Comparison of ENCODE assay signal across 9 mouse cellular contexts in genomic region chr6:122341038-122341810, GRCm38 (mm10). TPM values are rescaled to one million over a fixed set of nuclear protein-coding genes. Genes with fewer than 3 reads are reported as not detected.
DNase-seq lines count a peak whose midpoint lies in the region; ATAC-seq and TF ChIP-seq lines count a peak whose summit lies in the region.
"Had no signal": no experiment of that assay in that cellular context is flagged by ENCODE, and none has a peak within 500 bp of the region (broad histone marks: within the 10 kb centered on the region; RNA-seq: fewer than 3 reads in every experiment).

No protein-coding gene starts in this region.

- no peak overlapping the region for H3K9ac ChIP-seq in intestine, embryonic 14.5 days (ENCODE audit: low read length)
- H3K9ac ChIP-seq in intestine, embryonic 15.5 days = no peak overlapping the region
- no peak overlapping the region for H3K9ac ChIP-seq in embryonic facial prominence, embryonic 13.5 days
- H3K9ac ChIP-seq in kidney, postnatal 0 days (ENCODE audit: low read depth, low read length) = no peak overlapping the region
- H3K9ac ChIP-seq in liver, embryonic 11.5 days (ENCODE audit: low read depth, low read length) = no peak overlapping the region

- H3K36me3 ChIP-seq in intestine, embryonic 14.5 days (ENCODE audit: control insufficient read depth, insufficient read depth, low read length) = peaks cover 7% of the 10 kb centered on the region
- H3K36me3 ChIP-seq in intestine, embryonic 15.5 days = no peaks in the 10 kb centered on the region
- H3K36me3 ChIP-seq in embryonic facial prominence, embryonic 13.5 days = peaks cover 5% of the 10 kb centered on the region
- H3K36me3 ChIP-seq in kidney, postnatal 0 days (ENCODE audit: insufficient read depth, low read length) = no peaks in the 10 kb centered on the region
- no peaks in the 10 kb centered on the region for H3K36me3 ChIP-seq in myocyte (ENCODE audit: control insufficient read depth, insufficient read depth)
- no peaks in the 10 kb centered on the region for H3K36me3 ChIP-seq in liver, embryonic 11.5 days (ENCODE audit: control insufficient read depth, insufficient read depth, low read length)

- 42% methylated on average over 7 of the region's 7 CpGs for WGBS in intestine, embryonic 14.5 days
- WGBS in intestine, embryonic 15.5 days = 43% methylated on average over 7 of the region's 7 CpGs
- 40% methylated on average over 7 of the region's 7 CpGs for WGBS in embryonic facial prominence, embryonic 13.5 days
- WGBS in kidney, postnatal 0 days = 43% methylated on average over 7 of the region's 7 CpGs
- 63% methylated on average over 7 of the region's 7 CpGs for WGBS in liver, embryonic 11.5 days

- no peak overlapping the region for H3K4me3 ChIP-seq in intestine, embryonic 14.5 days (ENCODE audit: low read depth, low read length)
- H3K4me3 ChIP-seq in intestine, embryonic 15.5 days (replicated peaks) = no peak overlapping the region
- H3K4me3 ChIP-seq in embryonic facial prominence, embryonic 13.5 days = no peak overlapping the region
- no peak overlapping the region for H3K4me3 ChIP-seq in kidney, postnatal 0 days (replicated peaks; ENCODE audit: low read depth, low read length)
- H3K4me3 ChIP-seq in myocyte = peak overlapping the region; percentile 42
- H3K4me3 ChIP-seq in liver, embryonic 11.5 days (ENCODE audit: low read depth, low read length) = no peak overlapping the region

- H3ac ChIP-seq in myocyte (ENCODE audit: control insufficient read depth, insufficient read length) = no peak overlapping the region

- H3K27me3 ChIP-seq in intestine, embryonic 14.5 days (replicated peaks; ENCODE audit: control insufficient read depth, insufficient read depth, low read length) = no peaks in the 10 kb centered on the region
- H3K27me3 ChIP-seq in intestine, embryonic 15.5 days (replicated peaks) = no peaks in the 10 kb centered on the region
- no peaks in the 10 kb centered on the region for H3K27me3 ChIP-seq in embryonic facial prominence, embryonic 13.5 days
- no peaks in the 10 kb centered on the region for H3K27me3 ChIP-seq in kidney, postnatal 0 days (ENCODE audit: insufficient read depth, low read length)
- no peaks in the 10 kb centered on the region for H3K27me3 ChIP-seq in myocyte (ENCODE audit: control insufficient read depth, insufficient read depth, insufficient read length)
- no peaks in the 10 kb centered on the region for H3K27me3 ChIP-seq in liver, embryonic 11.5 days (replicated peaks; ENCODE audit: control insufficient read depth, insufficient read depth, low read length)

- DNase-seq in intestine, embryonic 14.5 days (ENCODE audit: low spot score) = no peak
- DNase-seq in kidney, postnatal 0 days (ENCODE audit: low spot score) = peak; percentile 22
- no peak for DNase-seq in liver, embryonic 11.5 days (ENCODE audit: low spot score)
- DNase-seq in T-cell, adult 2 months (ENCODE audit: low spot score) = no peak
- DNase-seq in ovary, postnatal 10 days (ENCODE audit: low spot score) = no peak

- no peaks in the 10 kb centered on the region for H3K79me2 ChIP-seq in myocyte (ENCODE audit: control insufficient read depth, insufficient read depth)

- no peak overlapping the region; the same call in 1 of the 2 replicates for H3K27ac ChIP-seq in intestine, embryonic 14.5 days (ENCODE audit: low read depth)
- no peak overlapping the region for H3K27ac ChIP-seq in intestine, embryonic 15.5 days
- H3K27ac ChIP-seq in embryonic facial prominence, embryonic 13.5 days = peak overlapping the region; percentile 98; the same call in 1 of the 2 replicates
- H3K27ac ChIP-seq in kidney, postnatal 0 days = peak overlapping the region; percentile 90; the same call in 1 of the 2 replicates
- H3K27ac ChIP-seq in liver, embryonic 11.5 days (ENCODE audit: low read depth, low read length) = no peak overlapping the region

- H3K4me1 ChIP-seq in intestine, embryonic 14.5 days (replicated peaks; ENCODE audit: control insufficient read depth, insufficient read depth, low read length) = peaks cover 12% of the 10 kb centered on the region
- peaks cover 2% of the 10 kb centered on the region; the same call in 1 of the 2 replicates for H3K4me1 ChIP-seq in intestine, embryonic 15.5 days (replicated peaks)
- peaks cover 22% of the 10 kb centered on the region for H3K4me1 ChIP-seq in embryonic facial prominence, embryonic 13.5 days
- H3K4me1 ChIP-seq in kidney, postnatal 0 days (replicated peaks; ENCODE audit: insufficient read depth, low read length) = peaks cover 20% of the 10 kb centered on the region
- H3K4me1 ChIP-seq in liver, embryonic 11.5 days (replicated peaks; ENCODE audit: control insufficient read depth, insufficient read depth, low read length) = peaks cover 26% of the 10 kb centered on the region

- ATAC-seq in intestine, embryonic 14.5 days (replicated peaks; ENCODE audit: low FRiP score, low TSS enrichment, low read depth) = no peak
- no peak for ATAC-seq in intestine, embryonic 15.5 days
- no peak for ATAC-seq in embryonic facial prominence, embryonic 13.5 days (ENCODE audit: insufficient number of reproducible peaks, insufficient read depth, low FRiP score, low TSS enrichment, low read depth)
- no peak for ATAC-seq in kidney, postnatal 0 days (replicated peaks; ENCODE audit: low FRiP score, low read depth)
- ATAC-seq in liver, embryonic 11.5 days (replicated peaks; ENCODE audit: low FRiP score) = no peak

- no peak for TF ChIP-seq POLR2A in myocyte (IDR thresholded peaks at IDR 0.05; ENCODE audit: insufficient read length, low read depth)

- no peaks in the 10 kb centered on the region for H3K9me3 ChIP-seq in intestine, embryonic 14.5 days (ENCODE audit: control insufficient read depth, low read length)
- no peaks in the 10 kb centered on the region for H3K9me3 ChIP-seq in intestine, embryonic 15.5 days
- H3K9me3 ChIP-seq in embryonic facial prominence, embryonic 13.5 days = no peaks in the 10 kb centered on the region
- no peaks in the 10 kb centered on the region for H3K9me3 ChIP-seq in kidney, postnatal 0 days (replicated peaks; ENCODE audit: low read length)
- no peaks in the 10 kb centered on the region for H3K9me3 ChIP-seq in liver, embryonic 11.5 days (ENCODE audit: control insufficient read depth, low read length)
- H3K9me3 ChIP-seq: G1E had no signal

- TF ChIP-seq CTCF in kidney, postnatal 0 days (IDR thresholded peaks at IDR 0.05; ENCODE audit: low read depth) = no peak

- peak overlapping the region; percentile 64 for H3K4me2 ChIP-seq in intestine, embryonic 14.5 days (ENCODE audit: low read length)
- no peak overlapping the region for H3K4me2 ChIP-seq in intestine, embryonic 15.5 days (replicated peaks)
- peak overlapping the region; percentile 64 for H3K4me2 ChIP-seq in embryonic facial prominence, embryonic 13.5 days
- H3K4me2 ChIP-seq in kidney, postnatal 0 days (ENCODE audit: low read length) = peak overlapping the region; percentile 76
- peak overlapping the region; percentile 93 for H3K4me2 ChIP-seq in myocyte (ENCODE audit: low read depth)
- H3K4me2 ChIP-seq in liver, embryonic 11.5 days = no peak overlapping the region; the same call in 1 of the 2 replicates

TF ChIP-seq in myocyte, 11 proteins besides CTCF, POLR2A, EP300 and RAD21:
- TF ChIP-seq TCF3 (IDR thresholded peaks at IDR 0.05; ENCODE audit: insufficient read length, low read depth) (no peak), MYOG (IDR thresholded peaks at IDR 0.05; ENCODE audit: control insufficient read depth in 1 of 3, insufficient read depth in 1 of 3, insufficient read length in 2 of 3, low read depth in 2 of 3) (no peak), E2F4 (IDR thresholded peaks at IDR 0.05; ENCODE audit: insufficient read depth) (no peak), POLR2AphosphoS2 (IDR thresholded peaks at IDR 0.05; ENCODE audit: insufficient read length, low read depth) (no peak), USF1 (IDR thresholded peaks at IDR 0.05; ENCODE audit: low read depth) (no peak), SRF (IDR thresholded peaks at IDR 0.05; ENCODE audit: control insufficient read depth, insufficient read length, low read depth) (no peak), REST (IDR thresholded peaks at IDR 0.05; ENCODE audit: insufficient read depth, insufficient read length) (no peak), TCF12 (IDR thresholded peaks at IDR 0.05; ENCODE audit: insufficient read depth, poor library complexity, severe bottlenecking) (no peak), MYOD1 (IDR thresholded peaks at IDR 0.05; ENCODE audit: control insufficient read depth in 1 of 3, insufficient read length in 2 of 3, low read depth in 2 of 3) (no peak)

RNA-seq across cellular contexts. Expression of gene Phc1, which starts 0.9 kb away (rescaled TPM):
- polyA plus RNA-seq in intestine, embryonic 14.5 days (2014; fragmentation: Nextera tagmentation; extraction: Ambion mirVana) = 17.6 and 19.8 TPM in 2 replicates
- 9.3 and 10.1 TPM in 2 replicates for polyA plus RNA-seq in intestine, embryonic 15.5 days (2015; fragmentation: Nextera tagmentation; extraction: Ambion mirVana)
- polyA plus RNA-seq in embryonic facial prominence, embryonic 13.5 days (2015; fragmentation: Nextera tagmentation; extraction: Ambion mirVana) = 24.5 and 25.8 TPM in 2 replicates
- 13.6 and 14.0 TPM in 2 replicates for polyA plus RNA-seq in kidney, postnatal 0 days (2015; fragmentation: Nextera tagmentation; extraction: Ambion mirVana)
- polyA plus RNA-seq in myocyte (2012; fragmentation: generic; extraction: Trizol) = 15.5 TPM
- polyA plus RNA-seq in liver, embryonic 11.5 days (2014; fragmentation: Nextera tagmentation; extraction: Ambion mirVana) = 12.4 and 14.7 TPM in 2 replicates

RNA-seq across cellular contexts. Expression of gene M6pr, which starts 32.7 kb away (rescaled TPM):
- polyA plus RNA-seq in intestine, embryonic 14.5 days (2014; fragmentation: Nextera tagmentation; extraction: Ambion mirVana) = 123 and 125 TPM in 2 replicates
- polyA plus RNA-seq in intestine, embryonic 15.5 days (2015; fragmentation: Nextera tagmentation; extraction: Ambion mirVana) = 132 and 134 TPM in 2 replicates
- 75.7 and 76.7 TPM in 2 replicates for polyA plus RNA-seq in embryonic facial prominence, embryonic 13.5 days (2015; fragmentation: Nextera tagmentation; extraction: Ambion mirVana)
- polyA plus RNA-seq in kidney, postnatal 0 days (2015; fragmentation: Nextera tagmentation; extraction: Ambion mirVana) = 130 and 138 TPM in 2 replicates
- 58.8 TPM for polyA plus RNA-seq in myocyte (2012; fragmentation: generic; extraction: Trizol)
- 154 and 168 TPM in 2 replicates for polyA plus RNA-seq in liver, embryonic 11.5 days (2014; fragmentation: Nextera tagmentation; extraction: Ambion mirVana)

RNA-seq across cellular contexts. Expression of gene Klrg1, which starts 58.5 kb away (rescaled TPM):
- polyA plus RNA-seq in intestine, embryonic 14.5 days (2014; fragmentation: Nextera tagmentation; extraction: Ambion mirVana) = not detected in 2 replicates
- polyA plus RNA-seq in intestine, embryonic 15.5 days (2015; fragmentation: Nextera tagmentation; extraction: Ambion mirVana) = not detected in 2 replicates
- not detected in 2 replicates for polyA plus RNA-seq in embryonic facial prominence, embryonic 13.5 days (2015; fragmentation: Nextera tagmentation; extraction: Ambion mirVana)
- polyA plus RNA-seq in kidney, postnatal 0 days (2015; fragmentation: Nextera tagmentation; extraction: Ambion mirVana) = 0.08 TPM in 1 of 2 replicates, not detected in the other
- polyA plus RNA-seq in myocyte (2012; fragmentation: generic; extraction: Trizol) = not detected
- not detected in 2 replicates for polyA plus RNA-seq in liver, embryonic 11.5 days (2014; fragmentation: Nextera tagmentation; extraction: Ambion mirVana)

Comparison
In these comparisons a context has a peak if more than half of its experiments do, and no peak if none do; other contexts are left out.
1. H3K4me2 ChIP-seq: peak in intestine, embryonic 14.5 days (single experiment), embryonic facial prominence, embryonic 13.5 days (single experiment), kidney, postnatal 0 days (single experiment) and myocyte (single experiment); none in intestine, embryonic 15.5 days (single experiment) and liver, embryonic 11.5 days (single experiment).
2. H3K27ac ChIP-seq: peak in embryonic facial prominence, embryonic 13.5 days (single experiment) and kidney, postnatal 0 days (single experiment); none in intestine, embryonic 14.5 days (single experiment), intestine, embryonic 15.5 days (single experiment) and liver, embryonic 11.5 days (single experiment).